Mouse (Mus musculus): ENCODE data around the gene Rnf169.

Rnf169 gene

GRCm38 (mm10) chr7:99902918-99903665 is 77.2 kb downstream of the Rnf169 start:
- ATAC-seq (ENCODE audit: insufficient number of reproducible peaks, low FRiP score, low TSS enrichment): no peak

- ATAC-seq (ENCODE audit: insufficient number of reproducible peaks, low FRiP score, low TSS enrichment): no peak
These were observed 78.0 kb downstream of the Rnf169 start for GRCm38 (mm10) chr7:99902208-99902607.

- no peak for ATAC-seq (ENCODE audit: insufficient number of reproducible peaks, low FRiP score, low TSS enrichment)
These were observed 83.3 kb downstream of the Rnf169 start for GRCm38 (mm10) chr7:99896905-99897304.

DNA sequence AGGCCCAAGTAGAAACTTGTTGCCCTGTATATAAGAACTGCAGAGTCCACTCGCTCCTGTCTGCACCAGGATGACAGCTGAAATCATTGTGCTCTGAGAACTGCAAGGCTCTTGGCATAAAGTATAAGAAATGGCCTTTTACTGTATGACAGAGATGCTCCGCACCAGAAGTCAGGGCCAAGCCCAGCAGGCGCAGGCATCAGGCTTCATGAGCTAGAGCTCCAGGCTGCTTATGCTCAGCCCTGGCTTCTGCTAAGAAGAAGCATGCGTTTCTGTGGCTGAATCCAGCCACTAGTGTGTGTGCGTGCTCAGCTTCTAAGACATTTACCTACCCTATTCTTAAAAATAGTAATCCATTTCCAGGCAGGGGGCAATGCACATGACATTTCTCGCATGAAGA is 85.8 kb downstream of the Rnf169 start:
- no peak for ATAC-seq (ENCODE audit: insufficient number of reproducible peaks, low FRiP score, low TSS enrichment)

DNA sequence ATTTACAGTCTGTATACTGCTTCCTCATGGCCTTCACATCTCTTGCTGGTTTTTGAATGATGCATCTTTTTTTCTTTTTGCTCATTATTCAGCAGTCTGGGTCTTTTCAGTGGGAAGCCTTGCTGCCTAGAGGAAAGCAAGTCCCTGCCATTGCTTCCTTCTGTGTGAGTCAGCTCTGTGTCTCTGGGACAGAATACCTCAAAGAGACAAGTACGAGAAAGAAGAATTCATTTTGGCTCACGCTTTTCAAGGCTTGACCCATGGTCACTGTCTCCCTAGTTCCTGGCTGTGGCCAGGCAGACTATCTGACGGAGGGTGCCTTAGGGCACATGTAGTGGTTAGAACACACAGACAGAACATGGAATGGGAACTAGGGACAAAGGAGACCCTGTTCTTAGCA is 86.3 kb downstream of the Rnf169 start:
- ATAC-seq (ENCODE audit: insufficient number of reproducible peaks, low FRiP score, low TSS enrichment): no peak

GRCm38 (mm10) chr7:99892351-99892750 is 87.9 kb downstream of the Rnf169 start:
- ATAC-seq (ENCODE audit: insufficient number of reproducible peaks, low FRiP score, low TSS enrichment): no peak

DNA sequence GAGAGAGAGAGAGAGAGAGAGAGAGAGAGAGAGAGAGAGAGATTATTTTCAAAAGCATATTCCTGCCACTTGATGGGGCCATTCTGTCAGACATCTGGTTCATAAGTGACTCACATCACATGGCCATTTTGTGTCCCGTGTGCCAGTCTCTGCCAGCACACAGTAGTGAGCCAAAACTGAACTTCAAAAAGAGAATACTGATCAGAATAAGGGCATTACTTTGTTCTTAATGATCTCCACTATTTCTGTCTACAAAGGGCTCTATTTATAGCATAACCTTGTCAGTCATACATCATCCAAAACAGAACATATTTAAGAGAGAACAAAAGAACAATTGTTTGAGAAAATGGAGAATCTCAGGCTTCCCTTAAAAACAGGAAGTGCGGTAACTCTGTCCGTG is 88.8 kb downstream of the Rnf169 start:
- ATAC-seq (ENCODE audit: insufficient number of reproducible peaks, low FRiP score, low TSS enrichment): no peak

DNA sequence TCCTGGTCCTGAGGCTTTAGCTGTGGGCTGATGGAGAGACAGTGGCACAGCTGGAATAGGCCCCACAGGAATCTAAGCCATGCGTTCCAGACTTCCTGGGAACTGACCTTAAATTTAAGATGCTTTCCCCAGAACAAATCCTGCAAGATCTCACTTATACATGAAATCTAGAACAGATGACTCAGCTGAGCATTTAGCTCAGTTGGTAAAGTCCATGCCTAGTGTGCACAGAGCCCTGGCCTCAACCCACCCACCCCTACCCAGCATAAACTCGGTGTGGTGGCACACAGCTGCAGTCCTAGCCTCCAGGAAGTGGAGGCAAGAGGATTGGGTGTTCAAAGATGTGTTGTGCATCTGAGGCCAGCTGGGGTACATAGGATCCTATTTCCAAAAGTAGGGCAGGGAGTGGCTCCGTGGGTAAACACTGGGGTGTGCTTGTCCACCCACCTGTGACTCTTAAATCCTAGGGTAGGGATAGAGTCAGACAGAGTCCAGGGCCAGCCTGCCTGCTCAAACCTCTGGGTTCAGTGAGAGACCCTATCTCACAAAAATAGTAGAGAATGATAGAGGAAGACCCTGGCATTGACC is 90.0 kb downstream of the Rnf169 start:
- ATAC-seq (ENCODE audit: insufficient number of reproducible peaks, low FRiP score, low TSS enrichment): no peak

DNA sequence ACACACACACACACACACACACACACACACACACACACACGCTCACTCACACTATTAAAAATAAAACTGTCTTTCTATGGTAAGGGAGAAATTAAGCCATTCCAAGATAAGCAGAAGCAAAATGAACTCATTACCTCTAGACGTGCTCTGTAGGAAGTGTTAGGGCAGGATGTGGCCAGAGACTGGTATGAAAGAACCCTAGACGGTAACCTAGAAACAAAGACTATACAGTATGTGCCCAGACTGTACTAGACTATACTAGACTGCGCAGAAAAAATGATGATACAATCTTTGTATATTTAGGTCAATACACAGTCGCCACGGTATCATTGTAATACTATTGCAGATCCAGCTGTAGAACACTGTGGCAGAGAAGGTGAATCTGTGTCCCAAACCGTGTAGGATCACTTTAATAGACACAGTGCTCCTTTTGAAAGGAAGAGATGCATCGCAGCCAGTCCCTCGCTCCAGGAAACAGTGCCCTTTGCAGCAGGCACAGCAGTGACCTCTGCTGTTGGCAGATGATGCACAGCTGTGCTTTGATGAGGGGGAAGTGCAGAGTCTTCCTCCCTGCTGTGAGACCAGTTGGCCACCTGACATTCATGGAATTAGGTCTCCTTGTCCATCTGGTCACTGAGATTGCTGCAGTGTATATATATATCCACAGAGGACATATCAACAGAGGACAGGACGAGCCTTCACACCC is 90.9 kb downstream of the Rnf169 start:
- ATAC-seq (ENCODE audit: insufficient number of reproducible peaks, low FRiP score, low TSS enrichment): no peak

- no peak for ATAC-seq (ENCODE audit: insufficient number of reproducible peaks, low FRiP score, low TSS enrichment)
These were observed 92.5 kb downstream of the Rnf169 start for GRCm38 (mm10) chr7:99887743-99888142.

DNA sequence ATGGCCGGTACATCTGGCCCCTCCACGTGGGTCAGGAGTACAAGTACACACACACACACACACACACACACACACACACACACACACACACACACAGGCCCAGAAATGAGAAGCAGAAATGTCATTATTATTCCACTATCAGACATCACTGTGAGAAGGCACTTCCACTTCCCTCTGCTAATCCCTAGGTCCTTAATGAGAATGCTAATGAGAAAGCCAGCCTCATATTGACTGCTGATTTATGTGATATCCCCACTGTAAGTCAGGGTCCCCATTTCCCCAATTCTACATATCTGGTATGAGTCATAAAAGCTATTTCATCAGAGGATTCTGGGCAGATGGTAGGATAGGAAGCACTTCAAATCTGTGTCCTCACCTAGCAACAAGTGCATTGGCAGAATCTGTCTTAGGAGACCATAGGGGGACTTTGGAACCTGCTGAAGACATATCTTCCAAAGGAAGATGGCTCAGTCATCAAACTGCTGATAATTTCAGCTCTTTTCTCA is 93.0 kb downstream of the Rnf169 start:
- ATAC-seq (ENCODE audit: insufficient number of reproducible peaks, low FRiP score, low TSS enrichment): no peak

GRCm38 (mm10) chr7:99878254-99878653 is 102.0 kb downstream of the Rnf169 start:
- ATAC-seq (ENCODE audit: insufficient number of reproducible peaks, low FRiP score, low TSS enrichment): no peak

DNA sequence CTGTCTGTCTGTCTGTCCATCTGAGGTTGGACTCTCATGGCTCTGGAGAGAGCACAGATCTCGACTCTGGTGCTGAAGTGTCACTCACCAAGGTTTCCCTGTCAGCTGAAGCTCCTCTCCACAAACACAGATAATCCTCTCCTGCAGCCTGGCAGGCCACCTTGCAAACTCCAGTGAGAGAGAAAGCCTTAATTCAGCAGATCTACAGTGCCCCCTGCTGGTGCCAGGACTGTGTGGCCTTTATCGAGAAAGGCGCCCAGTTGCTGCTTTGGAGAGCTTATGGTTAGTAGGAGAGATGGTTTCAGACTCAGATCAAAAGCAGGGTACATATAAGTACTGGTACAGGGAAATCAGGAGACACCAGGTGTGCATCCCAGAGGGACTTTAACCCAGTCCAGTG is 103.9 kb downstream of the Rnf169 start:
- peak; percentile 52; the same call in 1 of the 2 replicates for ATAC-seq (ENCODE audit: insufficient number of reproducible peaks, low FRiP score, low TSS enrichment)

GRCm38 (mm10) chr7:99875891-99876290 is 104.4 kb downstream of the Rnf169 start:
- no peak for ATAC-seq (ENCODE audit: insufficient number of reproducible peaks, low FRiP score, low TSS enrichment)

DNA sequence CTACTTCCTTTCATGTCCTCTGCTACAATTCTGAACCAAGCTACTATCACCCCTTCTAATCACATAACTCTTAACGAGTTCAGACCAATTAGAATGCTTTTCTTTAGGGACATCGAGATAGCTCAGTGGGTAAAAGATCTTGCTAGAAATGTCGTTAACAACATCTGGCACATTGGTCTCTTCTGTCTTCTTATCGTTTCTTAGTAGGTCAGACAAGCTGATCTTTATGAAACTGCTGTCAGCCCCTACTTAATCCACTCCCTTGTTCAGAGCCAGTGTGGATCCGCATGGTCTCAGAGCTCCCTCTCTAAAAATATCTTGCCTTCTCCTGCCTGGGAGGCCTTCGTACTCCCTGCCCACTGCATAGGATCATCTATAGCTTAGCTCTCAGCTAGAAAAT is 106.3 kb downstream of the Rnf169 start:
- no peak for ATAC-seq (ENCODE audit: insufficient number of reproducible peaks, low FRiP score, low TSS enrichment)

All from cerebellum, adult (tissue).